Mouse (Mus musculus) ES-E14 (cell line): ENCODE results near the gene Pigf.

ENCODE experiments used
- ZC3H11A ChIP-seq: IDR thresholded peaks from 2 replicates; pipeline ENCODE4 v1.6.1; 2012; ENCODE audit warnings: low read depth, mild to moderate bottlenecking, inconsistent platforms, low read length, borderline replicate concordance
- ZNF384 ChIP-seq: IDR thresholded peaks from 2 replicates; pipeline ENCODE4 v1.6.1; 2012; ENCODE audit warnings: low read depth, low read length, inconsistent platforms

GRCm38 (mm10) chr17:86971036-86971435, 54.2 kb downstream of the Pigf start:
- TF ChIP-seq ZC3H11A (no peak), ZNF384 (no peak)
